ENCODE assay signal across 8 mouse cellular contexts in the genomic region with DNA sequence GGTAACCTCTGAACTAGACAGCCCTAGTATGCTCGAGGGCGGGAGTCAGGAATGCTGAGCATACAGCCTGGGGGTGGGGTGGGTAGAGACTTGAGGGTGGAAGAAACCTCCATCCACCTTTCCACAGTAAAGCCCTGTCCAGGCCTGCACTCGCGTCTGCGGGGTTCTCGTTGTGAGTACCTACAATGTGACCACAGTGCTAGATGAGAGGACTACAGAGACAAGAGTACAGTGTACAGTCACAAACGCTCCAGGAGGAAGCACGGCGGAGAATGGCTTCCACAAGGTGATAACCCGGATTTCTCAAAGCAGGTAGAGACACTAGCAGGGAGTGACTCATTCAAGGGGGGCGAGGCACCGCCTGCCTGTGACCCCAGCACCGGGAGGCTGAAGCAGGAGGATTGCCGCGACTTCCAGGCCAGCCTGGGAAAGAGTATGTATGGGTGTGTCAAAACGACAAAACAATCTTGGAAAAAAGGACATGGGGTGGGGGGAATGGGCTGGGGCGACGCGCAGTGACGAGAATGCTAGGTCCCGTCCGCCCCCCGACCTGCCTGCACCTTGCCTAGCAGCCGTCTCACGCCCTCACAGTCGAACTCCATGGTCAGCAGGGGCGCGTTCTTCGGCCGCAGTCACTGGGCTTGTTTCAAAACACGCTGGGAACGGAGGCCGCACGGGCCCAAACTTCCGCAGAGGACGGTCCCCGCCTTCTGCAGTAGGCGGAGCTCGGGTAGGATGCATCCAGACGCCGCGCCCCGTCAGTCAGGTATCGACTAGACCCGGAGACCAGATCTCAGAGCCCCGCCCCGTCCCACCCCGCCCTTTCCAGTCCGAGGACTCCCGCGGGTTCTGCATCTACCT. TPM values are rescaled to one million over a fixed set of nuclear protein-coding genes. Genes with fewer than 3 reads are reported as not detected.
DNase-seq lines count a peak whose midpoint lies in the region; ATAC-seq lines count a peak whose summit lies in the region.

A gene (minus strand): TSS at position 697 of the 861 bp plus-strand sequence.

- peak; percentile 90 for ATAC-seq in inflammation-experienced regulatory T-cells, adult 6 months
- peak; percentile 89 for ATAC-seq in megakaryocyte-erythroid progenitor cell, adult 5-6 weeks (replicated peaks; ENCODE audit: low FRiP score, low TSS enrichment, poor library complexity, severe bottlenecking)

- intact Hi-C loops in gastrocnemius, postnatal 14 days (cut with DNase I; ENCODE audit: low total_unique reads): no loop called here
- intact Hi-C loops in left cerebral cortex, postnatal 10 days (cut with DNase I): no loop called here

- peak; percentile 95 to 99 for DNase-seq in adrenal gland, adult (ENCODE audit: inconsistent age in 2 of 2, low spot score in 1 of 2)
- DNase-seq in embryo, embryonic 10.5 days (ENCODE audit: low spot score): peak; percentile 97
- DNase-seq in gastrocnemius, postnatal 14 days: peak; percentile 94
- DNase-seq in left cerebral cortex, postnatal 10 days (ENCODE audit: extremely low spot score in 1 of 2, low spot score in 2 of 2): peak; percentile 87 to 95
- DNase-seq in right cerebral cortex, postnatal 25 days: peak; percentile 88
- peak; percentile 91 to 93 for DNase-seq in urinary bladder, postnatal 4 days (ENCODE audit: low spot score in 2 of 2)

RNA-seq across cellular contexts. Expression of the gene that starts here (rescaled TPM):
- 10 to 100 TPM; 10.2 TPM for total RNA-seq in gastrocnemius, postnatal 14 days (2021)
- 10 to 100 TPM in 1 of 3 experiments, 1 to 10 TPM in 2; 7.7 to 12.0 (median 8.1) TPM for polyA plus RNA-seq in inflammation-experienced regulatory T-cells, adult 6 months (2017; shearing (Covaris generic))
- 10 to 100 TPM; 10.8 to 11.7 TPM for total RNA-seq in left cerebral cortex, postnatal 10 days (2021)
- 11.1 and 12.0 TPM in 2 replicates for total RNA-seq in megakaryocyte-erythroid progenitor cell, adult 5-6 weeks (2014; fragmentation: Nextera tagmentation)
- total RNA-seq in megakaryocyte-erythroid progenitor cell, adult 5-6 weeks (2017): 7.9 and 8.0 TPM in 2 replicates

Comparison
In these comparisons a context has a peak if more than half of its experiments do, and no peak if none do; other contexts are left out.
1. Peak in every context shown above with its lines: DNase-seq and ATAC-seq.